Mouse (Mus musculus) telencephalon, adult 2 months (tissue): ENCODE measurements at regions not wholly inside any gene's neighbourhood (a gene's known extent, or its start where the extent isn't known, plus 50 kb on each side); places are given as distances from the start of the nearest gene placed in this dataset.
"Not testable (repeated sequence)": the region's sequence is repeated elsewhere in the genome, so short reads cannot be mapped to it uniquely, and the experiment has no call there.

Experiments used
- DNase-seq: peaks from one replicate; pipeline ENCODE4 v3.0.0-alpha.2; 2011; ENCODE audit warnings: low read depth, low spot score

GRCm38 (mm10) chr16:15368383-15369163, 51.3 kb downstream of the Gm21897 start:
- DNase-seq: no peak

DNA sequence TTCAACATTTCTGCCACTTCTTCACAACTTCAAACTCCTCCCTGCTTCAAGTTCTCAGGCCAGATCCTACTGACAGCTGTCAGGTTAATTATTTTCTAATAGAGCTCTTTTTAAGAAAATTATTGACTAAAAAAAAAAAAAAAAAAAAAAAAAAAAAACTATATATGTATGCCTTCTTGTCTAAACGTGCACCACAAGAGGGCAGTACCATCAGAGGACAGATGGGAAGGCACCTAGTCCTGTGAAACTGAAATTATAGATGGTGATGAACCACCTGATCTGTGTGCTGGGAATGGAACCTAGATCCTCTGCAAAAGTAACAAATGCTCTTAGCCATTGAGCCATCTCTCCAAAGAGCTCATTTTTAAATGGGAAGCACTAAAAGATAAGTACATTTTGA, 55.6 kb downstream of the Gm21897 start:
- no peak for DNase-seq

DNA sequence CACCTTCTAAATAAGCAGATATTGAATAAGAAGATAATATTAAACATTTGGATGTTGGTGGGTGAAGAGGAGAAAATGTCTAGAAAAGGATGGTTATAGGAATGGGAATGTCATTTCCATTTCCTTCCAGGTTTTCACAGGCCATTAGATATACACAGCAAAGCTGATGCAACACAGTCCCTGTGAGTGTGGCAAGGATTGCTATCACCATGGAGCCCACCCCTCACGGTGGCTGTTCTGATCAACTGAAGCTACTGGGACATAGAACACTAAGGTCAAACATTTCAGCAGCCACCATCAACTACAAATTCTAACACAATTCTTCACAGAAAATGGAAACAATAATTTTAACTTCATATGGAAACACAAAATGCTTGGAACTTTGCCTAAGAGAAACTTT, 56.7 kb downstream of the Gm21897 start:
- no peak for DNase-seq

DNA sequence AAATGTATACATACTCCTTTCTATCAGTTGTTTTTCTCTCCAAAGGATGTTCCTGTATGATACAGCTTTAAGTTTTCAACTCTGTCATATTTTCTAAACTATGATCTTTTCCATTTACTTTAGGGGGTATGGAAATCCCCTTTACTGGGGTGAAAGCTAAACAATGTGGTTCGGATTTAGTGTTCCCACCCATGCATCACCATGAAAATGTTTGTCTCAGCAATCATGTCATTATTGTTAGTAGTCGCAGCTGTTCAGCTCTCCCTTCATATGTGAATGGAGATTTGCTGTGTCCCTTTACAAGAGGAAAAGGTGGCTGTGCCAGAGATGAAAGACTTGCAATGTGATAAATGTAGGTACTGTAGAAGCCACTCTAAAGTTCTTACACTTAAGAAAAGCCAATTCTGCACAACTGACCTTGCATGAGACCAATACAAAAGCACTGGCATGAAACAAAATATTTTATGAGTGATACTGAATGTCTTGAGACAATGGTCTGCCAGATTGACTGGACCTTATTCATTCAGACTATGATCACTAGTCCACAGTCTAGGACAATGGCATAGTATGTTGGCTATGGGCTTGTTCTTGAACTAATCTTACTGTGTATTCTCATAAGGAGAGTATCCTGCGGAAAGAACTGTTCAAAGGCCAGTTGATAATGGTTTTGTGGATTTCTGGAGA, 68.4 kb downstream of the Gm21897 start:
- DNase-seq: no peak

DNA sequence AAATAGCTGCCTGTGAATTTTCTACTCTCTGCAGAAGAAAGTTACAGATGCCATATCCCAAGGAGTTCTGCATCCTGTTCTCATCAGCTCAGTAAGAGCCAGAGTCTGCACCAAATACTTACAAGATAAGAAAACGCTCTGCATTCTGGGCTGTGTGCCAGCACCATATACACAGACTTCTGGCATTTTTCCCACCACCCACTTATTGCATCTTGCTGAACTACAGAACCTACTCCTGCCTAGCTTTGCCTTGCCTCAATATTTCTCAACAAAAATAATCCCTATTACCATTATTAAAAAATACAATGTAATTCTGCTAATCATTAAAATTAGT, 69.0 kb downstream of the Gm21897 start:
- peak; percentile 77 for DNase-seq

- DNase-seq: no peak
Observed at GRCm38 (mm10) chr16:15389892-15390291, 72.6 kb downstream of the Gm21897 start.

- no peak for DNase-seq
Observed at GRCm38 (mm10) chr16:15430352-15430751, 113.1 kb downstream of the Gm21897 start.

- DNase-seq: no peak
Observed at GRCm38 (mm10) chr16:15432681-15433080, 115.4 kb downstream of the Gm21897 start.

DNA sequence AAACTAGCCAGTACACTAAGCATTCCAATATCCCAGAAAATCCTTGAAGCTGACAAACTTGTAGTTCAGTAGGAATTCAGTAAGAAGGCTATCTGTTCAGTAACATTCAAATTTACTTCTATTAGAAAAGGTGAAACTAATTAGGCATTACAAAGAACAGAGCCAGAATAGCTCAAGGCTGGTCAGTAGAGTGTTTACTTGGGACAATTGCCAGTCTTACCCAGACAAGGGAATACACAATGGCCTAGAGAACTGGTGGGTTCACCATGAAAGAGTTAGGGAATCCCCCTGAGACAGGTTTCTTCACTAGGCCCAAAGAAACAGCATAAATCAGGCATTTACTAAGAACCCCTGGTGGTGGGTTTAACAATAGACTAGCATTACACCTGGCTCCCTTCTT, 145.6 kb downstream of the Gm21897 start:
- DNase-seq: not testable (repeated sequence)

DNA sequence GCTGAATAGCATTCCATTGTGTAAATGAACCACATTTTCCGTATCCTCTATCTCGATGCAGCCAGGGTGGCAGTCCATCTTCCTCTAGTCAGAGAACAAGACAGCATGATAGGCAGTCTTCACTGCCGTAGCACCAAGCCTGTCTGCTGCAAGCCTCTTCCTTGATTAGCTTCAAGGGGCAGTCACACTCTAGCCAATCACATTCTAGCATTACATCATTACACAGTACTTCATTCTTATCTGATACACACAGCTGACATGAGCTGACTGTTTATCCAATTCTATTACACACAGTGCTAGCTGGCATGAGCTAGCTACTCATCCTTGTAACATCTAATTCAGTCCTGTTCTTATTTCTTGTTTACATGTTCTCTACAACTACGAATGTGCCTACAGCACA, 156.6 kb downstream of the Gm21897 start:
- DNase-seq: no peak

GRCm38 (mm10) chr16:15478876-15479275, 161.6 kb downstream of the Gm21897 start:
- no peak for DNase-seq

GRCm38 (mm10) chr16:15491328-15491999, 174.2 kb downstream of the Gm21897 start:
- no peak for DNase-seq

DNA sequence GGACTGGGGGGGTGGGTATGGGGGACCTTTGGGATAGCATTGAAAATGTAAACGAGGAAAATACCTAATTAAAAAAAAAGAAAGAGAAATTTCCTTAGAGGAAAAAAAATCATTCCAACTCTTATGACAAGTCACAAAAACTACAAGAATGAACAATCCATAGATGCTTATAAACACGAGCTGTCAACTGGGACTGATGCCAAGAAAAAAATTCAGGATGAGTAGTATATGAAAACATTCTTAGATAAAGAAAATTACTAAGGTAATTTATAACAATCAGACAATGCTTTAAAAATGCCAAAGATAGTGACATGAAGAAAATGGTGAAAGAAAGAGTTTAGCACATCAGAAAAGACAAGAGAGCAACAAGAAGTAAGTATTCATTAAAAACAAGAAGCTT, 176.0 kb downstream of the Gm21897 start:
- no peak for DNase-seq
